Mouse (Mus musculus): ENCODE results near the gene Gm14226.
A peak's percentile ranks its signal among the peaks of the same experiment; 100 is the strongest.
"Not testable (repeated sequence)": the region's sequence is repeated elsewhere in the genome, so short reads cannot be mapped to it uniquely, and the experiment has no call there.

The Gm14226 gene

DNA sequence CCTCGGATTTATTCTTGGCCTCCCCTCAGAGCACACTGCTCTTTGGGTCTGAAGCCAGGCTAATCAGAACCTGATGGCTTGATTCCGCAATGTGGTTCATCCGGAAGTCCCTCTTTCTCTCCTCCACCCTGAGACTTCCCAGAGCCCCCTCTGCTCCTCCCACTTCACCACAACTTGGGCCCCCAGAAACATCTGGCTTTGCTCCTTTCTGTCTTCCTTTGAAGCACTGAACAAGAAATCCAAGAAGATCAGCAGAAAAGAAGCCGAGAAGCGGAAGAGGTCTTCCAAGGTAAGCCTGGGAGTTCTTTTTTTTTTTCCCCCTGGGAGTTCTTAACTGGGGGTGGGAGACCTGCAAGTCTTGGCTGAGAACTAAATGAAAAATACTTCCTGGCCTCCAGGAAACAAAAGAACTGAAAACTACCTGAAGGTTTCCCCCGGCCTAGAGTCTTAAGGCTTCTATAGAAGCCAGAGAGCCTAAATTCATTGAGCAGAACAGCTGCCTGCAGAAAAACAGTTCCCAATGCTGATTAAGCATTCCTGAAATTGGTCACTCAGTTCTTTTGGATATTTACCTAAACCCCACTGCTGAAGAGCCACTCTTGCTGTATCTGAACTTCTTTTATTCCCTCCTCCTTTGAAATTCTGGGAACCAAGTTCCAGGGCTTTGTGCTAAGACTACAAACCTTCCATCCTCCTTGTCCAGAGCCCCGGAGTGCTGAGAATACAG lies 29.5 kb downstream of the Gm14226 start:
- peak; percentile 56 for DNase-seq (ENCODE audit: extremely low spot score, low read depth, low spot score)

DNA sequence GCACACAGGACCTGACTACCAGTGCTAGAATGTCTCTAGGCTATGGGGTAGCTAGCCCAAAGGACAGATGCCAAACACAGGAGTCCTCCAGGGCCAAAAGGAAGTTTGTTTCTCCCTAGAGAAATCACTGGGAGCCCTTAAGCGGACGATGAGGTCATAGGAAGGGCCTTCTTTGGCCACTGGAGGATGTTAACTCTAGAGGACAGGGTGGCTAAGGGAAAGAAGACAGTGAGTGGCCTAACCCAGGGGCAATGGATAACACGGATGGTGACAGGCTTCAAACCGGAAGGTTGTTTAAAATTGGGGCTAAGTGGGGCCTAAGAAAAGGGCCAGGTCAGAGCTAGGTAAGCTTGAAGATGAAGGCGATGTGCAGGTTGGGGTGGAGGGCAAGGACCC lies 32.0 kb downstream of the Gm14226 start:
- no peak for DNase-seq (ENCODE audit: extremely low spot score, low read depth, low spot score)

DNA sequence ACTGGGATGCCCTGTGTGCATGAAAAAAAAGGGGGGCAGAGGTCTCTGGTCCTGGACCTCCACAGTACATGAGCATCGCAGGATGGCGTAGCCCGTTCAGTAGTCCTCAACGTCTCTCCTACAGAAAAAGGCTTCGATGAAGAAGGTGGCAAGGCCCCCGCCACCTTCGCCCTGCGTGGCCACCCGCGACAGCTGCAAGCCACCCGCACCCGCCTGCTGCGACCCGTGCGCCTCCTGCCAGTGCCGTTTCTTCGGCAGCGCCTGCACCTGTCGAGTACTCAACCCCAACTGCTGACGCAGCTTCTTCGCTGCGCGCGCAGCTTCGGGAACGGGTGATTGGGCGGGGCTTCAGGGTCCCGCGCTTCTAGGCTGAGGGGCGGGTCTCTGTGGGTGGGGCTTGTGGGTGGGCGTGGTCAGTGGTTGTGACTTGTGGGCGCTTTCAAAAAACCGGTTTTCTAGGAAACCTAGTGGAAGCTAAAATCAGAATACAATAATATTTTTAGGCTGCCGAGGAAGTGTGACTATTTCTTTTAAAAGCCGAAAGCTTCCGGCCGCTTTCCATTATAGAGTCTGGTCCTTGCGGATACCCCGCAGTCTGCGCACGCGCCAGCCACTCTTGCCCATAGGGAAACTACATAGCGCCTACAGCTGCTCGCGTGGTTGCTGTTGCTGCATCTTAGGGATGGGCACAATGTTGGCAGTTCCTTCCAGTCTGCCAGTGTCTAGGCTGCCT lies 32.6 kb downstream of the Gm14226 start:
- peak; percentile 89 for DNase-seq (ENCODE audit: extremely low spot score, low read depth, low spot score)

DNA sequence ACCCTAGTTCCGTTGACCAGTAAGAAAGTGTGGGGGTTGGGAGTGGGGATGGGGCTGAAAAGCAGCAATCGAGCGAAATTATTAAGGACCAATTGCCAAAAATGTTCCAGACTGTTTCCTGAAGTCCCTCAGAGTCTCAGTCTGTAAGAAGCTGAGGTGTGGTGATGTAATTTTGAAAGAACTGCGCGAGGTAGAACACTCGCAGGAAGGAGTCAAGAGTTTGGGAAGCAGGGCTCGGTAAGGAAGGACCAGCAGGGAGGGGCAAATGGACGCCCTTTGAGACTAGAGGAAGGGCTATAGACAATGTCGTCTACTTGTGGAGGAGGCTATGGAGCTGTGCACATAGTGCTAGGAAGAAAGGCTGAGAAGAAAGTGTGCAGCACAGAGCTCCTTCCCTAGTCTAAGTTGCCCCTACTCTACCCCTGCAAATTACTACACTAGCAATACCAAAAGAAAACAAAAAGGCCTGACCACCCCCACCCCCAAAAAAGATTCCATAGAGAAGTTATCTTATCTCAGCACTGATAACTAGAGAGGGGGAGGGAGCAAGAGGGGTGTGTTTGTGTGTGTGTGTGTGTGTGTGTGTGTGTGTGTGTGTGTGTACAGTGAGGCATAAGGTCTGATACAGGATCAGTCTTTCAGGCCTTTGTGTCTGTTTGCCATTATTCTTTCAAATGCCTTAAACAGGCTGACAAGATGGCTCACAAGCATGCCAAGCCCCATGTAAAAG lies 33.7 kb downstream of the Gm14226 start:
- no peak for DNase-seq (ENCODE audit: extremely low spot score, low read depth, low spot score)

DNA sequence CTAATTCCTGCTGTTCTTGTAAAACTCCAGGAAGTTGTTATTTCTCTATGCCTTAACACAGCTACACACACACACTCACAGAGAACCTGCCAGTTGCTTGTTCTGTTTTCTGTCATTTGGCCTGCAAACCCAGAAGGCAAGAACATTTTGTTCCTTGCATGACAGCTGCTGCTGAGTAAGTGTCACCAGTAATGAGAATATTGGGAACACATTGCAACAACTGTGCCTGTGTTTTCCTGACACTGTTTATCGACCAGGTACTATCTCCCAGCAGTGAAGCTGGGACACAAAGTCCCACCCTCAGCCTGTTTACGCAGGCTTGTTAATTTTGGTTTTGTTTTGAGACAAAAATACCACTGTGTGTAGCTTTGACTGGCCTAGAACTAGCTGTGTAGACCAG lies 34.6 kb downstream of the Gm14226 start:
- no peak for DNase-seq (ENCODE audit: extremely low spot score, low read depth, low spot score)

DNA sequence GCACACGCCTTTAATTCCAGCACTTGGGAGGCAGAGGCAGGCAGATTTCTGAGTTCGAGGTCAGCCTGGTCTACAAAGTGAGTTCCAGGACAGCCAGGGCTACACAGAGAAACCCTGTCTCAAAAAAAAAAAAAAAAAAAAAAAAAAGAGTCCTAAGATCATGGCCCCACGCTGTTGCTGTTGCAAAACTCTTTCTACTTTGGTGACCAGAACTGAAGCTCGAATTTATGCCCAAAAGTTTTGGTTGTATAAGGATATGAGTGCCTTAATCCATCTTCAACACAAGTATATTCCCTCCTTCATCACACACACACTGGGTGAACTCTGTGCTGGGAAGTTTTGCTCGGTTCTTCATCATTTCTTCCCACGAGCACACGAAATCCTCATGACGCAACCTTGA lies 35.4 kb downstream of the Gm14226 start:
- DNase-seq (ENCODE audit: extremely low spot score, low read depth, low spot score), result not testable (repeated sequence)

DNA sequence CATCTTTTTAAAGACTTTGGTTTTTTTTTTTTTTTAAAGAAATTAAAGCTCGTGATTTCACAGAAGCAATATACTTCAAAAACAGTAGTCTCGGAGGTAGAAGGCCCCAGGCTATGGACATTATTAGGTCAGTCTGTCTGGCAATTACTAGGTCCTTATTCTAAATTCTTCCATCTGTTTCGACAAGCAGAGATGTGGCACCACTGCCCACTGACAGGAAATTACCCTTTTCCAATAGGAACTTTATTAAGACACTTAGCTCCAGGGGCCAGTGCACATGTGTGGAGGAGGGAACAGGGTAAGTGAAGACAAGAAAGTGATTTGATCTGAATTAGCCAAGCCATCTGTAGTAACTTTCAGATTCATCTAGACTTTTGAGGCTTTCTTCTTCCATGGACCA lies 36.6 kb downstream of the Gm14226 start:
- DNase-seq (ENCODE audit: extremely low spot score, low read depth, low spot score), result peak; percentile 75

DNA sequence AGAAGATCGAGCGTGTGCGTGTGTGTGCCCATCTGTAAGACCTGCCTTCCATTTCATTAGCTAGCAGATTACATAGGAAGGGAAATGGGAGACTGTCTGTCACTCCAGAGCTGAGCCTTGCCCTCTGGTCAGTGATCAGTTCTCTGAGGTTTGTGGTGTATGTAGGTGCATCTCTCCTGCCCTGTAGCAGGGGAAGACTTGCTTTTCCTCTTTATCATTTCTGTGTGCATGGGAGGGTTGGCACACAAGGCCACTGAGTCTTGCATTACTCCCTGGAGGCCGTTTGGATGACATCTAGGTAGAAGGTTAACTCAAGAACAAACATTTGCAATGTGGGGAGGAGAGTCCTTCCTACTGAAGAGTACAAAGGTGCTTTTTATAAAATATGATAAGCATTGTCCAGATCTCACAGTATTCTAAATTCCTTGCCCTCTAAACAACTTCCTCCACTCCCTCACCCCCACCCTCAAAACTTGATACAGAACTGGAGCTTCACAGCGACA lies 38.1 kb downstream of the Gm14226 start:
- no peak for DNase-seq (ENCODE audit: extremely low spot score, low read depth, low spot score)

DNA sequence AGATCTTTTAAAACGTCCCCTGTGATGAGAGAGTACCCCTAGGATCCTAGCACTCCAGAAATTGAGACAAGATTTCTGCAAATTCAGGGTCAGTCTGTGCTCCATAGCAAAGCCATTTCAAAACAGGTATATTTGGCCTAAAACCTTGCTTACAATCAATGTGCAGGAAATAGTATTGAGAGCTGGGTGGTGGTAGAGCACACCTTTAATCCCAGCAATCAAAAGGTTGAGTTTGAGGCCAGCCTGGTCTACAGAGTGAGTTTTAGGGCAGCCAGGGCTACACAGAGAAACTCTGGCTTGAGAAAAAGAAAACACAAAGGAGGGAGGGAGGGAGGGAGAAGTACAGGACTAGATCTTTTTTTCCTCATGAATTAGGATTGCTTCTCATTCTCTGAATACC lies 39.3 kb downstream of the Gm14226 start:
- no peak for DNase-seq (ENCODE audit: extremely low spot score, low read depth, low spot score)

DNA sequence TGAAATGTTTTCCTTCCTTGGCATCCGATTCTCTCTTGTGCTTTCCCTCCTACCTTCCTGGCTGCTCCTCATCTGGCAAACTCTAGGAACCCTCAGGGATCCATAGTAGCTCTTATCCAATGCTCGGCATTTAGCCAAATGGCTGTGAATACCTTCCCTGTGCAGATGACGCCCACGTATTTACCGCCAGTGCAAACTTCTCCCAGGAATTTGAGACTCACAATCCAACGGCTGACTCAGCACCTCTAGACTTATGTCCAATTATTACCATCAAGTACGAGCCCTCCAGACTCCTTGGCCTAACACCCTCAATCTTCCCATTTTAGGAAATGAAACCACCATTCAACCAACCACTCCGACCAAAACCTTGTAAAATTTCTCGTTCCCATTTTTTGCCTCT lies 53.0 kb downstream of the Gm14226 start:
- no peak for DNase-seq (ENCODE audit: extremely low spot score, low read depth, low spot score)

DNA sequence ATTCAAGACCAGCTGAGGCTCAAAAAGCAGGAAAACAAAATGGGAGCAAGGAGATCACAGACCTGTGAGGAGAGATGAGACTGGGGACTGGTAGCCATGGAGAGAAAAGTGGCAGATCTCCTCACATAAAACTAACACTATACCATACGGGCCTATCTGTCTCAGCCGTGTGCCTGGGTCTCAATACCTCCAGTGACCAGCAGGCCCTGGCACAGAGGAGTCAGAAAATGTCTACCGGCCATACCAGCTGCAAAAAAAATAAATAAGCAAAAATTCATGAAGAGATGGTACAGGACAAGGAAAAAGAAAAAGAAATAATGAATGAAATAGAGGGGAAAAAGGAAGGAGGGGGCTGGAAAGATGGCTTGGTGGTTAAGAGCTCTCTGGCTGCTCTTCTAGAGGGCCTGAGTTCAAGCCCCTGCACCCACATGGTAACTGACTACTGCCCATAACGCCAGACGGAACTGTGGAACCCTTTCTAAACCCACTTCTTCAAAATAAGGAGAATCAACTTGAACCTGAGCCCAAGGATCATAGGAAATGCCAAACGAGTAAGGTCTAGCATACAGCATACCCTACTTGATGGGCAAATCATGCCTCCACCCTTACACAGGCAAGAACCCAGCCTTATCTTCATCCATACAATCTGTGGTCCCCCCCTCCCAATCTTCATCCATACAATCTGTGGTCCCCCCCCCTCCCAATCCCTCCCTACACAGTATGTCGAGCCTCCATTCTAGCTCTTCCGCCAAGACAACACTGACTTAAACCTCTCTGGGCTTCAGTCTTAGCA lies 54.5 kb downstream of the Gm14226 start:
- DNase-seq (ENCODE audit: extremely low spot score, low read depth, low spot score), result no peak

DNA sequence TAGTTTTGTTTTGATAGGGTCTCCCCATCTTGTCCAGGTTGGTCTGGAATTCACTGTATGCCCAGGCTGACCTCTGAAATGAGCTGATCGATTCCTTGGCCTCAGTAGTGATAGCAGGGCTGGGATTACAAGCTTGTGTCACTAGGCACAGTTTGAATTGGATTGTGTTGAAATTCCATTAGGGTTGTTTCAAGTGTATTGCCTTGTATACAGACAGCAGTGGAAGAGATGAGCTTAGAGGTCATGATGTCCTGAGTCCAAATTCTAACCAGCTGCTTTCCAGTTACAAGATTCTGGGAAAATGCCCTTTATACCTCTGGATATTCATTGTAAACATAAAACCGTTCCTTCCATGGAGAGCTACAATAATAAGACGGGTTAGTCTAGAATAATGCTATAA lies 55.3 kb downstream of the Gm14226 start:
- no peak for DNase-seq (ENCODE audit: extremely low spot score, low read depth, low spot score)

DNA sequence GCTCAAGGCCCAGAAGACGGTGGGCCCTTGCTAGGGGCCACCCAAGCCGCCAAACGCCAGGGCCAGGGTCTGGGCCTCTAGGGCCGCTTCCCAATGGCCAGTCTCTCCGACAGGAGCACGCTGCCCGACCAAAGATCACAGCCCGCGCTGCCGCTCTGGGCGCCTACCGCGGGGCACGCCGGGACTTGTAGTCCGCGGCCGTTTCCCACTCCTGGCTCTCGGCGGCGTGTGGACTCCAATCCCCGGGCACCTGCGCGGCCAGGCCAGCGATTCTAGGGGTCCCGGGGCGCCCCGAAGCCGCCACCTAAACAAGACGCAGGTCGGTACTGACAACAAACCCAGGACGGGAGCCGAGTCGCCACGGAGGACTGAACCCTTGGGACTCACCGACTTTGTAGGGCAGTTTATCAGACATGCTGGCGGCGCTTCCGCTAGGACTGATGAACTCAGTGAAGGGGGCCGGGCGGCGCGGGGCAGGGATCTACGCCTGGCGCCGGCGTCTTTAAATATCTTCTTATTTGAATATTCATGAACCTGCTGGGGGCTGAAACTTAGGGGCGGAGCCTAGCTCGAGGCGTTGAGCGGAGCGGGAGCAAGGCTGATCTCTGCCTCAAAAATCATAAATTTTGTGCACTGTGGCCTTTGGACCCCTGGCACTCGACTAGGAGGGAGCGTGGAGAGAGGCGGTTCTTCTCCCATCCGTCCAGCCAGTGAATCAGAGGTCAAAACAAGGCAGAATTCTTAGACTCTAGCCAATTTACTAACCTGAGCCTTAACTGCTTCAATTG lies 56.1 kb downstream of the Gm14226 start, which contains the start of gene Ahcy:
Gene Ahcy, minus strand, starts transcription at position 520 of the 788 bp plus-strand sequence.
- peak; percentile 74 for DNase-seq (ENCODE audit: extremely low spot score, low read depth, low spot score)

DNA sequence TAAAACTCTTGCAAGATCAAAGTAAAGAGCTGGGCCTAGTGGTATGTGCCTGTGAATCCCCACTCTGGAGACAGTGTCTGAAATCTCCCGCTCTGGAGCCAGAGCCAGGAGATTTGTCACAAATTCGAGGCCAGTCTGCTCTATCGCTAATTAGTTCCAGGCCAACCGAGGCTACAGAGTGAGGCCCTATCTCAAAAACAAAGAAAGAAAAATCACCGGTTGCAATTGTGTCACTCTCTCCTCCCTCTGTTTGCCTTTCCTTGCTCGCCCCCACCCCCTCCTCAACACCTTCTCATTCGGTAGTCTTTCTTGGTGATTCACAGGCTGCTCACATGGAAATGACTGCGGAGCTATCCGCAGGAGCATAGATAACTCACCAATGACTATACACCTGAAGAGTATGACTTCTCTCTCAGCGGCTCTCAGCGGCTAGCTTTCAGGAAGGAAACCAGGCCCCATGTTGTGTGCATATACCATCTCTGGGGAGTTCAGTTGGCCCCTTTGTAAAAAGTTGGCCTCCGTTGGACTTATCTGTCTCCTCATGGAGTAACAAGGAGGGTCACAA lies 56.8 kb downstream of the Gm14226 start:
- no peak for DNase-seq (ENCODE audit: extremely low spot score, low read depth, low spot score)

DNA sequence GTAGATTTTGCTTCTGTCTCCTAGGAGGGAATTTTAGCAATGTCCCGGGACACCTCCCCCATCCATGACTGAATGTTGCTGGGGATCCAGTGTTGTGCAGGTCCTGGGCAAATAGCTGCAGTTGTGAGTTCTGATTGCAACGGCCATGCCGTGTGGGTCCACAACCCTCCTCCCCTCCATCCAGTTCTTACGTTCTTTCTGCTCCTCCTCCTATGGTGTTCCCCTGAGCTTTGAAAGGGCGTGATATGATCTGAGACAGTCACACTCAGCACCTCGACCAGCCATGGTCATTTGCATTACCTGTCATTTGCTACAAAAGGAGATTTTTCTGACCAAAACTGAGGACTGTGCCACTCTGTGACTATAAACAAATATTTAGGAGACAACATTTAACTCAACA lies 57.6 kb downstream of the Gm14226 start:
- DNase-seq (ENCODE audit: extremely low spot score, low read depth, low spot score), result no peak

Measured in hindlimb bud, embryonic 11.5 days (tissue).